Mouse (Mus musculus) embryonic facial prominence, embryonic 13.5 days (tissue): ENCODE data around the gene Olfr890. TPM values are rescaled to one million over a fixed set of nuclear protein-coding genes. Genes with fewer than 3 reads are reported as not detected.
"Not testable (repeated sequence)": the region's sequence is repeated elsewhere in the genome, so short reads cannot be mapped to it uniquely, and the experiment has no call there.

Experiments
- ATAC-seq: fragments of 200-750 bp; cut with Nextera tagmentation; 2 replicates; pipeline ENCODE4 v1.8.0; 2017; ENCODE audit warnings: low read depth; ENCODE audit not compliant: insufficient number of reproducible peaks, insufficient read depth, low FRiP score, low TSS enrichment
- H3K27ac ChIP-seq: fragments of 300-500 bp; sonication (generic); 2 replicates; pipeline ENCODE4 v1.5.1; 2015; ENCODE audit warnings: moderate library complexity, mild to moderate bottlenecking, inconsistent platforms
- H3K27me3 ChIP-seq: fragments of 300-500 bp; sonication (generic); 2 replicates; pipeline ENCODE4 v1.6.1; 2015; ENCODE audit warnings: mild to moderate bottlenecking, inconsistent platforms
- H3K36me3 ChIP-seq: fragments of 300-500 bp; sonication (generic); 2 replicates; pipeline ENCODE4 v1.6.1; 2015; ENCODE audit warnings: mild to moderate bottlenecking, inconsistent platforms
- H3K4me1 ChIP-seq: fragments of 300-500 bp; sonication (generic); 2 replicates; pipeline ENCODE4 v1.6.1; 2015; ENCODE audit warnings: inconsistent platforms
- H3K4me2 ChIP-seq: fragments of 300-500 bp; sonication (generic); 2 replicates; pipeline ENCODE4 v1.6.1; 2015; ENCODE audit warnings: moderate library complexity, mild to moderate bottlenecking, inconsistent platforms
- H3K4me3 ChIP-seq: fragments of 300-500 bp; sonication (generic); 2 replicates; pipeline ENCODE4 v1.5.1; 2015; ENCODE audit warnings: mild to moderate bottlenecking, inconsistent platforms
- H3K9ac ChIP-seq: fragments of 300-500 bp; sonication (generic); 2 replicates; pipeline ENCODE4 v1.6.1; 2015; ENCODE audit warnings: mild to moderate bottlenecking, inconsistent platforms
- H3K9me3 ChIP-seq: fragments of 300-500 bp; sonication (generic); 2 replicates; pipeline ENCODE4 v1.6.1; 2016; ENCODE audit warnings: inconsistent platforms
- WGBS: fragments of 180-500 bp; shearing (Covaris S2); methylation state at CpG from one replicate; pipeline ENCODE4 v1.1.7; 2015; ENCODE audit warnings: mixed read lengths; 5-methylcytosine and 5-hydroxymethylcytosine counted together
- polyA plus RNA-seq: library from polyadenylated mRNA; unstranded; fragments of >200 nt; fragmentation: Nextera tagmentation; extraction: Ambion mirVana; gene quantifications from 2 replicates; pipeline ENCODE4 v1.2.1, GENCODE M21; 2015

Gene Olfr890
- not detected in 2 replicates for polyA plus RNA-seq

DNA sequence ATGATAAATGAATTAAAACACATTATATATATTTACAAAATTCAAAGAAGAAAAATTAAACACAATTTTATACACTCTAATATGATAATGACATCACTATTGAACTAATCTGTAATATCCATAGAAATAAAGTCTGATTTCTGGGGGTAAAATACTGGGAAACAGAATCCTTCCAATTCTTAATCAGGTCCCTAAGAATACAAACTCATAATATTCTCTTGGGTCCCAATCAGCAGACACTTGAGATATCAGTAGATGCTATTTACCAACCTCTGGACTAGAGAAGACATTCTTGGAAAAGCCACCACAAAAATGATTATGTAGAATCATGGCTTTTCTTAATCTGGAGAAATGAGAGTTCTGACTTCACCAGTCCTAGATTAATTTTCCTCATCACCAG, at the start of gene Olfr890:
Gene Olfr890 (plus strand): TSS at position 301 of the 400 bp plus-strand sequence.
- ATAC-seq: no peak
- no peak within 1 kb of the TSS for H3K4me3 ChIP-seq
- H3K4me1 ChIP-seq: no peaks in the 10 kb centered on the region
- H3K36me3 ChIP-seq: no peaks in the 10 kb centered on the region
- no peak within 1 kb of the TSS for H3K4me2 ChIP-seq
- H3K27me3 ChIP-seq: no peaks in the 10 kb centered on the region
- no peak within 1 kb of the TSS for H3K27ac ChIP-seq
- H3K9ac ChIP-seq: no peak within 1 kb of the TSS
- no peaks in the 10 kb centered on the region for H3K9me3 ChIP-seq

DNA sequence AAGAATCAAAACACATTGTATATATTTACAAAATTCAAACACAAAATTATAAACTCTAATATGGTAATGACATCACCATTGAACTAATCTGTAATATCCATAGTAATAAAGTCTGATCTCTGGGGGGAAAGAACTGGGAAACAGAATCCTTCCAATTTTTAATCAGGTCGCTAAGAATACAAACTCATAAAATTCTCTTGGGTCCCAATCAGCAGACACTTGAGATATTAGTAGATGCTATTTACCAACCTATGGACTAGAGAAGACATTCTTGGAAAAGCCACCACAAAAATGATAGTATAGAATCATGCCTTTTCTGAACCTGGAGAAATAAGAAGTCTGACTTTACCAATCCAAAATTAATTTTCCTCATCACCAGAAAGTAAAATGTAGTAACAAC, 34.5 kb upstream of the Olfr890 start, which contains the start of gene Olfr888:
Gene Olfr888 (plus strand): TSS at position 301 of the 400 bp plus-strand sequence.
- H3K9me3 ChIP-seq: no peaks in the 10 kb centered on the region
- no peaks in the 10 kb centered on the region for H3K27me3 ChIP-seq
- WGBS: 73% methylated on average over 1 of the region's 1 CpGs
- no peak within 1 kb of the TSS for H3K4me3 ChIP-seq
- no peak within 1 kb of the TSS for H3K4me2 ChIP-seq
- H3K27ac ChIP-seq: no peak within 1 kb of the TSS
- no peaks in the 10 kb centered on the region for H3K36me3 ChIP-seq
- no peak within 1 kb of the TSS for H3K9ac ChIP-seq
- H3K4me1 ChIP-seq: no peaks in the 10 kb centered on the region
- ATAC-seq: no peak

DNA sequence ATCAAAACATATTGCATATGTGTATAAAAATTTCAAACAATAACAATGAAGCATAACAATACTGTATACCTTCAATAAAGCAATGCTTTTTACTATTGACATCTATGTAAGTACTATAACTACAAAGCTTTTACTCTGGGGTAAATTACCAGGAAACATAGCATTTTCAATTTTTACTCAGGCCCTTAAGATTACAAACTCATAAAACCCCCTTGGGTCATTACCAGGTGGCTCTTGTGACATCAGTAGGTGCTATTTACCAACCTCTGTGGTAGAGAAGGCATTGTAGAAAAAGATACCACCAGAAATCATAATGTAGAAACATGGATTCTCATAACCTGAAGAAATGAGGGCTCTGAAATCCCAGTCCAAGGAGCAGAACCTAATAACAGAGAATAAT, 27.4 kb upstream of the Olfr890 start, which contains the start of gene Olfr889:
Gene Olfr889 (plus strand): TSS at position 301 of the 400 bp plus-strand sequence.
- Histone ChIP-seq H3K4me3 (no peak within 1 kb of the TSS), H3K4me1 (no peaks in the 10 kb centered on the region), H3K27me3 (no peaks in the 10 kb centered on the region), H3K4me2 (no peak within 1 kb of the TSS), H3K9me3 (no peaks in the 10 kb centered on the region), H3K9ac (no peak within 1 kb of the TSS), H3K36me3 (no peaks in the 10 kb centered on the region), H3K27ac (no peak within 1 kb of the TSS)
- no peak for ATAC-seq

- H3K4me3 ChIP-seq, H3K9me3 ChIP-seq, H3K27ac ChIP-seq, H3K9ac ChIP-seq, ATAC-seq, H3K4me1 ChIP-seq, H3K4me2 ChIP-seq, H3K27me3 ChIP-seq, H3K36me3 ChIP-seq: not testable (repeated sequence)
- 55% methylated on average over 2 of the region's 2 CpGs for WGBS
Observed at GRCm38 (mm10) chr9:38168341-38168740, 26.0 kb downstream of the Olfr890 start.

DNA sequence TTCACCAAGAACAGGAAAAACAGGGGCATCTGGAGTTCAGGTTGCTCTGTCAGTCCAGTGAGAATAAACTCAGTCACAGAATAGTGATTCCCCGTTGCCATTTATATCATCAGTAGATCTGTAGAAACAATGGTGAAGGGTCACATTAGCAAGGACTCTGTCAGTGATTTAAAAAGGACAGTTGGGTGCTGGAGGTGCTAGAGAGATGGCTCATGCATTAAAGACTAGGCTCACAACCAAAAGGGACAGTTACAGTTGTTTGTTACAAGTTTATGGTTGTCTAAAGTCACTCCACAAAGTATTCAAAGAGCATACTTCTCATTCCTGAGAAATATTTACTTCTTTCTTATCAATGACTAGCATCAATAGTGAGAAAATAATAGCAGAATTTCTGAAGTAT, 38.4 kb downstream of the Olfr890 start, which contains the start of gene Olfr891:
Gene Olfr891 (minus strand): TSS at position 101 of the 400 bp plus-strand sequence.
- Histone ChIP-seq H3K36me3 (no peaks in the 10 kb centered on the region), H3K4me1 (no peaks in the 10 kb centered on the region), H3K27ac (no peak within 1 kb of the TSS), H3K27me3 (no peaks in the 10 kb centered on the region), H3K4me2 (no peak within 1 kb of the TSS), H3K9ac (no peak within 1 kb of the TSS), H3K9me3 (peaks cover 2% of the 10 kb centered on the region; the same call in 1 of the 2 replicates), H3K4me3 (no peak within 1 kb of the TSS)
- no peak for ATAC-seq
- WGBS: 79% methylated on average over 1 of the region's 1 CpGs

Other genes with a start within 250 kb of the Olfr890 start
- gene Olfr145, start 245.8 kb upstream of the Olfr890 start, polyA plus RNA-seq: 0.04 TPM in 1 of 2 replicates, not detected in the other
- gene Olfr878, start 224.7 kb upstream of the Olfr890 start, polyA plus RNA-seq: not detected in 2 replicates
- gene Olfr881, start 150.7 kb upstream of the Olfr890 start, polyA plus RNA-seq: not detected in 2 replicates
- not detected in 2 replicates for gene Olfr883, start 116.7 kb upstream of the Olfr890 start, polyA plus RNA-seq
- gene Olfr884, start 96.0 kb upstream of the Olfr890 start, polyA plus RNA-seq: 0.18 TPM in 1 of 2 replicates, not detected in the other
- not detected in 2 replicates for gene Olfr885, start 81.2 kb upstream of the Olfr890 start, polyA plus RNA-seq
- not detected in 2 replicates for gene Olfr887, start 58.4 kb upstream of the Olfr890 start, polyA plus RNA-seq
- gene Olfr888, start 34.4 kb upstream of the Olfr890 start, polyA plus RNA-seq: not detected in 2 replicates
- 0.04 and 0.11 TPM in 2 replicates for gene Olfr889, start 27.3 kb upstream of the Olfr890 start, polyA plus RNA-seq
- not detected in 2 replicates for gene Olfr891, start 38.3 kb downstream of the Olfr890 start, polyA plus RNA-seq
- 0.14 TPM in 1 of 2 replicates, not detected in the other for gene Olfr893, start 65.8 kb downstream of the Olfr890 start, polyA plus RNA-seq
- gene Olfr894, start 75.5 kb downstream of the Olfr890 start, polyA plus RNA-seq: not detected in 2 replicates
- not detected in 2 replicates for gene Olfr143, start 110.3 kb downstream of the Olfr890 start, polyA plus RNA-seq
- not detected in 2 replicates for gene Olfr895, start 125.3 kb downstream of the Olfr890 start, polyA plus RNA-seq
- not detected in 2 replicates for gene Olfr896-ps1, start 148.6 kb downstream of the Olfr890 start, polyA plus RNA-seq
- gene Olfr25, start 186.5 kb downstream of the Olfr890 start, polyA plus RNA-seq: not detected in 2 replicates
- not detected in 2 replicates for gene Olfr898, start 205.9 kb downstream of the Olfr890 start, polyA plus RNA-seq
- gene Olfr250, start 224.4 kb downstream of the Olfr890 start, polyA plus RNA-seq: not detected in 2 replicates
- gene Olfr251, start 234.6 kb downstream of the Olfr890 start, polyA plus RNA-seq: not detected in 2 replicates